Mouse (Mus musculus) liver, embryonic 11.5 days (tissue): ENCODE results near the gene Ctsc. TPM values are rescaled to one million over a fixed set of nuclear protein-coding genes. Genes with fewer than 3 reads are reported as not detected.
A peak's percentile ranks its signal among the peaks of the same experiment; 100 is the strongest.

Source experiments
- ATAC-seq: fragments of 200-750 bp; cut with Nextera tagmentation; replicated peaks from 2 replicates; pipeline ENCODE4 v1.8.0; 2017; ENCODE audit warnings: moderate number of reproducible peaks, mild to moderate bottlenecking, moderate TSS enrichment, moderate library complexity; ENCODE audit not compliant: low FRiP score
- DNase-seq: peaks from one replicate; pipeline ENCODE4 v3.0.0-alpha.2; 2017; ENCODE audit warnings: low spot score
- H3K27ac ChIP-seq: fragments of 300-500 bp; sonication (generic); 2 replicates; pipeline ENCODE4 v1.5.1; 2014; ENCODE audit warnings: mild to moderate bottlenecking, low read depth, low read length, control low read depth
- H3K27me3 ChIP-seq: fragments of 300-500 bp; sonication (generic); replicated peaks from 2 replicates; pipeline ENCODE4 v1.6.1; 2014; ENCODE audit warnings: low read length, mixed read lengths; ENCODE audit not compliant: control insufficient read depth, insufficient read depth
- H3K36me3 ChIP-seq: fragments of 300-500 bp; sonication (generic); 2 replicates; pipeline ENCODE4 v1.6.1; 2014; ENCODE audit warnings: mild to moderate bottlenecking, low read length, moderate library complexity, mixed read lengths; ENCODE audit not compliant: control insufficient read depth, insufficient read depth
- H3K4me1 ChIP-seq: fragments of 300-500 bp; sonication (generic); replicated peaks from 2 replicates; pipeline ENCODE4 v1.6.1; 2014; ENCODE audit warnings: low read length, mixed read lengths; ENCODE audit not compliant: control insufficient read depth, insufficient read depth
- H3K4me2 ChIP-seq: fragments of 300-500 bp; sonication (generic); 2 replicates; pipeline ENCODE4 v1.6.1; 2014; ENCODE audit warnings: mild to moderate bottlenecking, control low read depth, moderate library complexity
- H3K4me3 ChIP-seq: fragments of 300-500 bp; sonication (generic); 2 replicates; pipeline ENCODE4 v1.5.1; 2014; ENCODE audit warnings: low read depth, low read length, control low read depth
- H3K9ac ChIP-seq: fragments of 300-500 bp; sonication (generic); 2 replicates; pipeline ENCODE4 v1.6.1; 2014; ENCODE audit warnings: low read depth, low read length, control low read depth
- H3K9me3 ChIP-seq: fragments of 300-500 bp; sonication (generic); 2 replicates; pipeline ENCODE4 v1.6.1; 2016; ENCODE audit warnings: low read length, inconsistent platforms, mixed read lengths; ENCODE audit not compliant: control insufficient read depth
- WGBS: fragments of 180-500 bp; shearing (Covaris S2); extraction: QIAGEN DNeasy Blood & Tissue Kit; methylation state at CpG from one replicate; pipeline ENCODE4 v1.1.7; 2014; 5-methylcytosine and 5-hydroxymethylcytosine counted together
- polyA plus RNA-seq: library from polyadenylated mRNA; unstranded; fragments of >200 nt; fragmentation: Nextera tagmentation; extraction: Ambion mirVana; gene quantifications from 2 replicates; pipeline ENCODE4 v1.2.1, GENCODE M21; 2014

Ctsc gene
- polyA plus RNA-seq, 1 experiment from 2014 or later, result 63.9 TPM

DNA sequence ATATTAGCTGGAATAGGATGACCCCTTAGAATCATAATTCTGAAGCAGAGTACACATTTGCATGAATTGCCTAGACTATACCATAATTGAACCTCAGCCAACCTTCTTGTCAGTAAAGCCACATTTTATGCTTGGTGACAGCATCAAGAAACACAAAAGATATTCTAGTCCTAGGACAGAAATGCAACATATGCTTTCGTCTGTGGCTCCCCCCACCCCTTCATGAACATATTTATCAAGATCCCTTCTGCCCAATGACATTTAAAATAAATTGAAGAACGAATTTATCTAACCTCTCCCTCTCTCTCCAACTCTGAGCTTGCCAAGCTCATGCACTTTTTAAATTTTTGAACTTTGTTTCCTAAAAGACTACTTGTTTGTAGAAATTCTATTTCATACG is 38.5 kb downstream of the Ctsc start:
- DNase-seq (no peak), ATAC-seq (no peak)
- Histone ChIP-seq H3K9me3 (no peaks in the 10 kb centered on the region), H3K9ac (no peak overlapping the region), H3K4me2 (no peak overlapping the region), H3K27me3 (no peaks in the 10 kb centered on the region), H3K4me3 (no peak overlapping the region), H3K36me3 (no peaks in the 10 kb centered on the region), H3K27ac (no peak overlapping the region), H3K4me1 (no peaks in the 10 kb centered on the region)
- 68% methylated on average over 3 of the region's 3 CpGs for WGBS

- H3K4me2 ChIP-seq, result no peak overlapping the region
- DNase-seq, result no peak
- ATAC-seq, result no peak
- no peaks in the 10 kb centered on the region for H3K36me3 ChIP-seq
- H3K9ac ChIP-seq, result no peak overlapping the region
- no peaks in the 10 kb centered on the region for H3K4me1 ChIP-seq
- no peak overlapping the region for H3K27ac ChIP-seq
- H3K4me3 ChIP-seq, result no peak overlapping the region
- WGBS, result 45% methylated on average over 1 of the region's 1 CpGs
- H3K27me3 ChIP-seq, result no peaks in the 10 kb centered on the region
- no peaks in the 10 kb centered on the region for H3K9me3 ChIP-seq
These were observed 40.6 kb downstream of the Ctsc start for GRCm38 (mm10) chr7:88318474-88318873.

DNA sequence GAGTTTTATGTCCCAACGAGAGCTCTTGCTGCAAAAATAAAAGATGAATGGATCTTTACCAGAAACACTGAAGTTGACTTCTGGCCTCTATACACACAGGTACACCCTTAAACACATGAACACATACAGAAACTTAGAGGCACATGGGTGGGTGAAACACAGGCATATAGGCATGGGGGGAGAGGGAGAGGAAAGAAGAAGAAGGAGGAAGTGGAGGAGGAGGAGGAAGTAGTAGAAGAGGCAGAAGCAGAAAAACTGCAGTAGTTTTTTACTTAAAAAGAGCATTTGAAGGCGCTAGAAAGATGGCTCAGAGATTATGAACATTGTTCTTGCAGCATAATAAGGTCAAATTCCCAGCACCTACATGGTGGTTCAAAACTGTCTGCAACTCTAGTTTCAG is 41.0 kb downstream of the Ctsc start:
- H3K9ac ChIP-seq, result no peak overlapping the region
- WGBS, result 73% methylated on average over 2 of the region's 2 CpGs
- no peaks in the 10 kb centered on the region for H3K27me3 ChIP-seq

GRCm38 (mm10) chr7:88319414-88320140 is 41.7 kb downstream of the Ctsc start:
- WGBS, result 66% methylated on average over 3 of the region's 3 CpGs
- Histone ChIP-seq H3K27ac (no peak overlapping the region), H3K36me3 (no peaks in the 10 kb centered on the region), H3K9me3 (no peaks in the 10 kb centered on the region), H3K9ac (no peak overlapping the region), H3K4me3 (no peak overlapping the region), H3K27me3 (no peaks in the 10 kb centered on the region), H3K4me2 (no peak overlapping the region), H3K4me1 (no peaks in the 10 kb centered on the region)
- DNase-seq, result no peak
- ATAC-seq, result no peak

More for the DNA sequence above, 41.0 kb downstream of the Ctsc start:
- ATAC-seq (no peak), DNase-seq (no peak)
- no peaks in the 10 kb centered on the region for H3K4me1 ChIP-seq
- H3K27ac ChIP-seq, result no peak overlapping the region
- no peak overlapping the region for H3K4me3 ChIP-seq
- no peaks in the 10 kb centered on the region for H3K9me3 ChIP-seq
- no peaks in the 10 kb centered on the region for H3K36me3 ChIP-seq
- H3K4me2 ChIP-seq, result no peak overlapping the region

- Histone ChIP-seq H3K27ac (no peak overlapping the region), H3K4me3 (no peak overlapping the region), H3K4me2 (no peak overlapping the region), H3K9ac (no peak overlapping the region), H3K9me3 (no peaks in the 10 kb centered on the region), H3K36me3 (no peaks in the 10 kb centered on the region), H3K27me3 (no peaks in the 10 kb centered on the region), H3K4me1 (no peaks in the 10 kb centered on the region)
- DNase-seq, result no peak
- ATAC-seq, result peak; percentile 39; the same call in 1 of the 2 replicates
- WGBS, result 67% methylated on average over 12 of the region's 12 CpGs
These were observed 42.9 kb downstream of the Ctsc start for GRCm38 (mm10) chr7:88320628-88321336.

GRCm38 (mm10) chr7:88322431-88322830 is 44.5 kb downstream of the Ctsc start:
- H3K4me3 ChIP-seq, result no peak overlapping the region
- no peaks in the 10 kb centered on the region for H3K9me3 ChIP-seq
- no peak for DNase-seq
- WGBS, result 73% methylated on average over 2 of the region's 2 CpGs
- H3K4me2 ChIP-seq, result no peak overlapping the region
- no peak for ATAC-seq
- no peaks in the 10 kb centered on the region for H3K4me1 ChIP-seq
- H3K9ac ChIP-seq, result no peak overlapping the region
- no peaks in the 10 kb centered on the region for H3K36me3 ChIP-seq
- no peaks in the 10 kb centered on the region for H3K27me3 ChIP-seq
- no peak overlapping the region for H3K27ac ChIP-seq

DNA sequence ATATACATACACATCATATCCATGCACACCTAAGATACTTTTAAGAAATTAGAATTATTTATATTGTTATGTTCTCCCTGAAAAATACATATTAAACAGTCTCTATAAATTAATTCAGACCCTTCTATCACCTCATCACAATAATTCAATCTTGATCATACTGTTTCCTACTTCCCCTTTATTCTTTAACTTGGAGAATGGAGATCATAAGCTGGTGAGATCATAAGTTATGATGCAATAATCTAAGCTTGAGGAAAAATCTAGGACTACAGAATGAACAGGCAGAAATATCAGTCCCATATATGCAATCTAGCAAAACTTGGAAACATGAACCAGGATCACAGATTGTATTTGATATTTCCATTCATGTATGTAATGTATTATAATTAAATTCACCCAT is 49.6 kb downstream of the Ctsc start:
- H3K27ac ChIP-seq, result no peak overlapping the region
- no peaks in the 10 kb centered on the region for H3K27me3 ChIP-seq
- no peak for DNase-seq
- H3K36me3 ChIP-seq, result no peaks in the 10 kb centered on the region
- H3K4me1 ChIP-seq, result no peaks in the 10 kb centered on the region
- H3K4me3 ChIP-seq, result no peak overlapping the region
- H3K9ac ChIP-seq, result no peak overlapping the region
- no peak for ATAC-seq
- H3K4me2 ChIP-seq, result no peak overlapping the region
- no peaks in the 10 kb centered on the region for H3K9me3 ChIP-seq

GRCm38 (mm10) chr7:88343828-88344227 is 65.9 kb downstream of the Ctsc start:
- no peaks in the 10 kb centered on the region for H3K27me3 ChIP-seq
- peak; percentile 36; the same call in 1 of the 2 replicates for ATAC-seq

GRCm38 (mm10) chr7:88346035-88346434 is 68.2 kb downstream of the Ctsc start:
- Histone ChIP-seq H3K4me1 (no peaks in the 10 kb centered on the region), H3K4me3 (no peak overlapping the region), H3K27ac (no peak overlapping the region), H3K36me3 (no peaks in the 10 kb centered on the region), H3K27me3 (no peaks in the 10 kb centered on the region), H3K9ac (no peak overlapping the region), H3K4me2 (no peak overlapping the region), H3K9me3 (no peaks in the 10 kb centered on the region)
- ATAC-seq (no peak), DNase-seq (no peak)
- WGBS, result 84% methylated on average over 1 of the region's 1 CpGs

More at GRCm38 (mm10) chr7:88343828-88344227, 65.9 kb downstream of the Ctsc start:
- no peaks in the 10 kb centered on the region for H3K9me3 ChIP-seq
- no peak overlapping the region for H3K27ac ChIP-seq
- no peak overlapping the region for H3K9ac ChIP-seq
- no peaks in the 10 kb centered on the region for H3K4me1 ChIP-seq
- H3K4me2 ChIP-seq, result no peak overlapping the region
- DNase-seq, result no peak
- H3K4me3 ChIP-seq, result no peak overlapping the region
- H3K36me3 ChIP-seq, result no peaks in the 10 kb centered on the region
